Mouse (Mus musculus) heart, adult 9 months (tissue): Measurements from ENCODE around the gene Psmb2.

Source experiments
- DNase-seq, 2 experiments: peaks; one replicate each; pipeline ENCODE4 v3.0.0; 2022; ENCODE audit warnings: low spot score in 2 of 2

Gene Psmb2

GRCm38 (mm10) chr4:126752608-126753141 lies 75.2 kb downstream of the Psmb2 start:
- no peak for DNase-seq

GRCm38 (mm10) chr4:126753268-126754230 lies 76.1 kb downstream of the Psmb2 start, which contains the start of the genes Ncdn and AU040320:
Ncdn (minus strand) TSS chr4:126753438.
AU040320 (plus strand) TSS chr4:126753544.
- peak; percentile 96 to 97 for DNase-seq

GRCm38 (mm10) chr4:126754231-126754611 lies 76.8 kb downstream of the Psmb2 start:
- DNase-seq, result no peak

- no peak for DNase-seq
Measured at GRCm38 (mm10) chr4:126754736-126755374, 77.4 kb downstream of the Psmb2 start.

GRCm38 (mm10) chr4:126756766-126757165 lies 79.3 kb downstream of the Psmb2 start:
- no peak for DNase-seq

GRCm38 (mm10) chr4:126758299-126758698 lies 80.9 kb downstream of the Psmb2 start:
- no peak for DNase-seq
